Mouse (Mus musculus) E14TG2a.4 (cell line): Measurements from ENCODE around the gene Dpf3.

Experiments
- H3K27me3 ChIP-seq: 2 replicates; pipeline ENCODE4 v1.6.1; 2014; ENCODE audit warnings: low read length, control low read depth; ENCODE audit not compliant: insufficient read depth
- H3K36me3 ChIP-seq: 2 replicates; pipeline ENCODE4 v1.6.1; 2014; ENCODE audit warnings: low read length, control low read depth; ENCODE audit not compliant: insufficient read depth
- H3K4me1 ChIP-seq: replicated peaks from 2 replicates; pipeline ENCODE4 v1.6.1; 2014; ENCODE audit warnings: low read depth, low read length, control low read depth
- H3K4me3 ChIP-seq: replicated peaks from 2 replicates; pipeline ENCODE4 v1.5.1; 2014; ENCODE audit warnings: mild to moderate bottlenecking, low read length
- H3K9me3 ChIP-seq: 2 replicates; pipeline ENCODE4 v1.6.1; 2014; ENCODE audit warnings: low read length, control low read depth
- CTCF ChIP-seq: conservative IDR thresholded peaks from 2 replicates; pipeline ENCODE4 v1.5.1; 2014; ENCODE audit warnings: low read length
- NANOG ChIP-seq: IDR thresholded peaks from 2 replicates; pipeline ENCODE4 v1.6.1; 2014; ENCODE audit warnings: borderline replicate concordance, low read length, mixed read lengths
- POU5F1 ChIP-seq: IDR thresholded peaks from 2 replicates; pipeline ENCODE4 v1.6.1; 2014; ENCODE audit warnings: low read length, borderline replicate concordance

Gene Dpf3

GRCm38 (mm10) chr12:83178770-83179169 lies 308.7 kb downstream of the Dpf3 start:
- H3K4me1 ChIP-seq = no peaks in the 10 kb centered on the region
- TF ChIP-seq POU5F1 (no peak), NANOG (no peak), CTCF (no peak)

GRCm38 (mm10) chr12:83169495-83170209 lies 317.9 kb downstream of the Dpf3 start:
- no peaks in the 10 kb centered on the region for H3K9me3 ChIP-seq
- no peaks in the 10 kb centered on the region for H3K36me3 ChIP-seq
- no peak overlapping the region for H3K4me3 ChIP-seq
- H3K27me3 ChIP-seq = no peaks in the 10 kb centered on the region
- TF ChIP-seq CTCF = no peak
- TF ChIP-seq POU5F1 = no peak
- no peak for TF ChIP-seq NANOG
- H3K4me1 ChIP-seq = no peaks in the 10 kb centered on the region

More at GRCm38 (mm10) chr12:83178770-83179169, 308.7 kb downstream of the Dpf3 start:
- no peaks in the 10 kb centered on the region for H3K9me3 ChIP-seq
- H3K4me3 ChIP-seq = no peak overlapping the region
- no peaks in the 10 kb centered on the region for H3K27me3 ChIP-seq
- no peaks in the 10 kb centered on the region for H3K36me3 ChIP-seq

GRCm38 (mm10) chr12:83168310-83168709 lies 319.2 kb downstream of the Dpf3 start:
- Histone ChIP-seq H3K36me3 (no peaks in the 10 kb centered on the region), H3K9me3 (no peaks in the 10 kb centered on the region), H3K4me3 (no peak overlapping the region), H3K27me3 (no peaks in the 10 kb centered on the region), H3K4me1 (no peaks in the 10 kb centered on the region)
- TF ChIP-seq POU5F1 = no peak
- TF ChIP-seq NANOG = no peak
- TF ChIP-seq CTCF = no peak

GRCm38 (mm10) chr12:83165058-83165457 lies 322.5 kb downstream of the Dpf3 start:
- TF ChIP-seq POU5F1 = no peak
- no peak for TF ChIP-seq CTCF
- TF ChIP-seq NANOG = no peak

More at GRCm38 (mm10) chr12:83165058-83165457, 322.5 kb downstream of the Dpf3 start:
- Histone ChIP-seq H3K9me3 (no peaks in the 10 kb centered on the region), H3K4me3 (no peak overlapping the region), H3K4me1 (no peaks in the 10 kb centered on the region), H3K27me3 (no peaks in the 10 kb centered on the region), H3K36me3 (no peaks in the 10 kb centered on the region)
